In genomic region chr11:101083083-101083697, GRCm38 (mm10) we compare ENCODE assay signal across 8 mouse cellular contexts. TPM values are rescaled to one million over a fixed set of nuclear protein-coding genes. Genes with fewer than 3 reads are reported as not detected.
A peak's percentile ranks its signal among the peaks of the same experiment; 100 is the strongest.
DNase-seq lines count a peak whose midpoint lies in the region; ATAC-seq and TF ChIP-seq lines count a peak whose summit lies in the region.

No protein-coding gene starts in this region.

- H3K27me3 ChIP-seq in heart, embryonic 13.5 days (replicated peaks) = peaks cover 33% of the 10 kb centered on the region
- peaks cover 27% of the 10 kb centered on the region for H3K27me3 ChIP-seq in hindbrain, embryonic 16.5 days (replicated peaks; ENCODE audit: control insufficient read depth, insufficient read depth, low read length)
- peaks cover 35% of the 10 kb centered on the region for H3K27me3 ChIP-seq in liver, embryonic 14.5 days (ENCODE audit: control insufficient read depth, insufficient read depth, low read length)

- intact Hi-C loops in heart, postnatal 36 days (cut with DNase I) = no loop called here

- no peak for DNase-seq in heart, postnatal 36 days
- no peak for DNase-seq in liver, embryonic 14.5 days (ENCODE audit: low read depth in 3 of 3, low spot score in 3 of 3)
- DNase-seq in layer of hippocampus, adult 9-11 months = no peak
- no peak for DNase-seq in embryo, embryonic 11 days

- no peaks in the 10 kb centered on the region for H3K9me3 ChIP-seq in heart, embryonic 13.5 days
- no peaks in the 10 kb centered on the region for H3K9me3 ChIP-seq in hindbrain, embryonic 16.5 days (ENCODE audit: control insufficient read depth, low read length)
- no peaks in the 10 kb centered on the region for H3K9me3 ChIP-seq in liver, embryonic 14.5 days (ENCODE audit: control insufficient read depth, low read length)

- peak overlapping the region; percentile 97 for H3K9ac ChIP-seq in heart, embryonic 13.5 days
- peak overlapping the region; percentile 89 for H3K9ac ChIP-seq in hindbrain, embryonic 16.5 days (ENCODE audit: low read depth, low read length)
- peak overlapping the region; percentile 89 for H3K9ac ChIP-seq in liver, embryonic 14.5 days (replicated peaks)

- peaks cover 50% of the 10 kb centered on the region for H3K4me1 ChIP-seq in heart, embryonic 13.5 days
- peaks cover 32% of the 10 kb centered on the region for H3K4me1 ChIP-seq in bone marrow macrophage, adult 2 months (ENCODE audit: control insufficient read depth, insufficient read depth, low read length)
- peaks cover 33% of the 10 kb centered on the region for H3K4me1 ChIP-seq in hindbrain, embryonic 16.5 days (ENCODE audit: control insufficient read depth, insufficient read depth, low read depth, low read length)
- H3K4me1 ChIP-seq in liver, embryonic 14.5 days (replicated peaks; ENCODE audit: control insufficient read depth in 2 of 2, insufficient read depth in 2 of 2, low read length in 1 of 2) = peaks cover 23 to 32% of the 10 kb centered on the region in 2 experiments

- WGBS in heart, embryonic 13.5 days = 33% methylated on average over 19 of the region's 19 CpGs
- WGBS in hindbrain, embryonic 16.5 days = 33% methylated on average over 19 of the region's 19 CpGs
- WGBS in liver, embryonic 14.5 days (ENCODE audit: insufficient replicate concordance) = 31% methylated on average over 19 of the region's 19 CpGs

- H3K36me3 ChIP-seq in heart, embryonic 13.5 days = peaks cover 16% of the 10 kb centered on the region
- peaks cover 3% of the 10 kb centered on the region for H3K36me3 ChIP-seq in hindbrain, embryonic 16.5 days (ENCODE audit: control insufficient read depth, insufficient read depth, low read length)
- H3K36me3 ChIP-seq in liver, embryonic 14.5 days (replicated peaks; ENCODE audit: control insufficient read depth, insufficient read depth, low read depth) = no peaks in the 10 kb centered on the region

- ATAC-seq in heart, embryonic 13.5 days (ENCODE audit: extremely low read depth, insufficient number of reproducible peaks, low FRiP score, low TSS enrichment) = no peak
- ATAC-seq in hindbrain, embryonic 16.5 days = peak; percentile 2; the same call in 1 of the 2 replicates
- no peak for ATAC-seq in liver, embryonic 14.5 days (ENCODE audit: insufficient read depth)
- ATAC-seq in monocyte, adult 5-6 weeks (replicated peaks; ENCODE audit: insufficient number of reproducible peaks, low FRiP score, low TSS enrichment, poor library complexity, severe bottlenecking) = no peak

- peak overlapping the region; percentile 91 for H3K4me3 ChIP-seq in heart, embryonic 13.5 days
- H3K4me3 ChIP-seq in bone marrow macrophage, adult 2 months (ENCODE audit: insufficient read depth, low read length) = peak overlapping the region; percentile 79
- peak overlapping the region; percentile 80 for H3K4me3 ChIP-seq in hindbrain, embryonic 16.5 days (ENCODE audit: low read length)
- peak overlapping the region; percentile 66 to 81 for H3K4me3 ChIP-seq in liver, embryonic 14.5 days (ENCODE audit: insufficient read depth in 1 of 2, low read depth in 2 of 2, low read length in 2 of 2)

- no peak for TF ChIP-seq POLR2A in bone marrow macrophage, adult 2 months (IDR thresholded peaks at IDR 0.05; ENCODE audit: borderline replicate concordance, low read depth, low read length)

- no peak for TF ChIP-seq CTCF in bone marrow macrophage, adult 2 months (IDR thresholded peaks at IDR 0.05; ENCODE audit: low read depth, low read length)
- TF ChIP-seq CTCF in liver, embryonic 14.5 days (IDR thresholded peaks at IDR 0.05; ENCODE audit: low read depth) = no peak

- peak overlapping the region; percentile 99 for H3K4me2 ChIP-seq in heart, embryonic 13.5 days
- H3K4me2 ChIP-seq in hindbrain, embryonic 16.5 days (ENCODE audit: low read length) = peak overlapping the region; percentile 100
- H3K4me2 ChIP-seq in liver, embryonic 14.5 days (ENCODE audit: low read depth) = peak overlapping the region; percentile 98

- H3K27ac ChIP-seq in heart, embryonic 13.5 days (replicated peaks) = peak overlapping the region; percentile 94
- H3K27ac ChIP-seq in bone marrow macrophage, adult 2 months (ENCODE audit: insufficient read depth, low read depth, low read length) = peak overlapping the region; percentile 89
- peak overlapping the region; percentile 92 for H3K27ac ChIP-seq in hindbrain, embryonic 16.5 days (ENCODE audit: low read depth, low read length)
- H3K27ac ChIP-seq in liver, embryonic 14.5 days = peak overlapping the region; percentile 85

- TF ChIP-seq EP300 in liver, embryonic 14.5 days (IDR thresholded peaks at IDR 0.05; ENCODE audit: low read depth) = no peak

RNA-seq across cellular contexts. Expression of gene Coasy, which starts 0.8 kb away (rescaled TPM):
- 26.8 and 28.4 TPM in 2 replicates for polyA plus RNA-seq in heart, embryonic 13.5 days (2015; fragmentation: Nextera tagmentation; extraction: Ambion mirVana)
- 10 to 100 TPM; 17.2 to 18.8 TPM for total RNA-seq in heart, postnatal 36 days (2021)
- polyA plus RNA-seq in bone marrow macrophage, adult 2 months (2012; ENCODE audit: insufficient read depth, insufficient read length, missing spikeins) = 16.5 and 19.6 TPM in 2 replicates
- 42.5 and 45.9 TPM in 2 replicates for polyA plus RNA-seq in hindbrain, embryonic 16.5 days (2015; fragmentation: Nextera tagmentation; extraction: Ambion mirVana)
- polyA plus RNA-seq in liver, embryonic 14.5 days (2012; rRNA removed) = 16.2 and 16.7 TPM in 2 replicates
- polyA plus RNA-seq in liver, embryonic 14.5 days (2014; fragmentation: Nextera tagmentation; extraction: Ambion mirVana) = 17.7 and 19.9 TPM in 2 replicates
- total RNA-seq in monocyte, adult 5-6 weeks (2017) = 11.4 to 16.6 TPM (median 16.1 TPM) in 3 replicates

RNA-seq across cellular contexts. Expression of gene Mlx, which starts 3.9 kb away (rescaled TPM):
- 36.3 and 41.6 TPM in 2 replicates for polyA plus RNA-seq in heart, embryonic 13.5 days (2015; fragmentation: Nextera tagmentation; extraction: Ambion mirVana)
- total RNA-seq in heart, postnatal 36 days (2021) = 10 to 100 TPM; 18.8 to 23.1 TPM
- polyA plus RNA-seq in bone marrow macrophage, adult 2 months (2012; ENCODE audit: insufficient read depth, insufficient read length, missing spikeins) = 53.8 and 67.3 TPM in 2 replicates
- polyA plus RNA-seq in hindbrain, embryonic 16.5 days (2015; fragmentation: Nextera tagmentation; extraction: Ambion mirVana) = 91.5 and 101 TPM in 2 replicates
- 16.8 and 18.6 TPM in 2 replicates for polyA plus RNA-seq in liver, embryonic 14.5 days (2012; rRNA removed)
- polyA plus RNA-seq in liver, embryonic 14.5 days (2014; fragmentation: Nextera tagmentation; extraction: Ambion mirVana) = 21.9 and 26.8 TPM in 2 replicates
- total RNA-seq in monocyte, adult 5-6 weeks (2017) = 61.7 to 74.7 TPM (median 71.4 TPM) in 3 replicates

RNA-seq across cellular contexts. Expression of gene Hsd17b1, which starts 5.0 kb away (rescaled TPM):
- polyA plus RNA-seq in heart, embryonic 13.5 days (2015; fragmentation: Nextera tagmentation; extraction: Ambion mirVana) = 0.14 and 0.17 TPM in 2 replicates
- under 1 TPM; 0.46 to 0.58 TPM for total RNA-seq in heart, postnatal 36 days (2021)
- 0.60 TPM in 1 of 2 replicates, not detected in the other for polyA plus RNA-seq in bone marrow macrophage, adult 2 months (2012; ENCODE audit: insufficient read depth, insufficient read length, missing spikeins)
- 0.26 and 0.50 TPM in 2 replicates for polyA plus RNA-seq in hindbrain, embryonic 16.5 days (2015; fragmentation: Nextera tagmentation; extraction: Ambion mirVana)
- 0.13 and 0.19 TPM in 2 replicates for polyA plus RNA-seq in liver, embryonic 14.5 days (2012; rRNA removed)
- 0.08 and 0.34 TPM in 2 replicates for polyA plus RNA-seq in liver, embryonic 14.5 days (2014; fragmentation: Nextera tagmentation; extraction: Ambion mirVana)
- 0.68 TPM in 1 of 3 replicates, not detected in the others for total RNA-seq in monocyte, adult 5-6 weeks (2017)

RNA-seq across cellular contexts. Expression of gene Psmc3ip, which starts 12.0 kb away (rescaled TPM):
- polyA plus RNA-seq in heart, embryonic 13.5 days (2015; fragmentation: Nextera tagmentation; extraction: Ambion mirVana) = 21.4 and 26.6 TPM in 2 replicates
- 1 to 10 TPM; 1.9 to 4.1 TPM for total RNA-seq in heart, postnatal 36 days (2021)
- 4.1 and 4.8 TPM in 2 replicates for polyA plus RNA-seq in bone marrow macrophage, adult 2 months (2012; ENCODE audit: insufficient read depth, insufficient read length, missing spikeins)
- polyA plus RNA-seq in hindbrain, embryonic 16.5 days (2015; fragmentation: Nextera tagmentation; extraction: Ambion mirVana) = 17.9 and 19.0 TPM in 2 replicates
- 7.3 and 16.8 TPM in 2 replicates for polyA plus RNA-seq in liver, embryonic 14.5 days (2012; rRNA removed)
- 21.6 and 22.0 TPM in 2 replicates for polyA plus RNA-seq in liver, embryonic 14.5 days (2014; fragmentation: Nextera tagmentation; extraction: Ambion mirVana)
- 5.0 to 6.2 TPM in 2 of 3 replicates, not detected in the other for total RNA-seq in monocyte, adult 5-6 weeks (2017)

RNA-seq across cellular contexts. Expression of gene Naglu, which starts 13.4 kb away (rescaled TPM):
- 13.5 and 13.7 TPM in 2 replicates for polyA plus RNA-seq in heart, embryonic 13.5 days (2015; fragmentation: Nextera tagmentation; extraction: Ambion mirVana)
- total RNA-seq in heart, postnatal 36 days (2021) = 10 to 100 TPM in 1 of 2 experiments, 1 to 10 TPM in 1; 9.1 to 10.1 TPM
- polyA plus RNA-seq in bone marrow macrophage, adult 2 months (2012; ENCODE audit: insufficient read depth, insufficient read length, missing spikeins) = 59.5 and 64.3 TPM in 2 replicates
- 13.8 and 13.9 TPM in 2 replicates for polyA plus RNA-seq in hindbrain, embryonic 16.5 days (2015; fragmentation: Nextera tagmentation; extraction: Ambion mirVana)
- polyA plus RNA-seq in liver, embryonic 14.5 days (2012; rRNA removed) = 3.4 and 4.0 TPM in 2 replicates
- 4.0 and 4.3 TPM in 2 replicates for polyA plus RNA-seq in liver, embryonic 14.5 days (2014; fragmentation: Nextera tagmentation; extraction: Ambion mirVana)
- 5.6 to 14.8 TPM (median 9.9 TPM) in 3 replicates for total RNA-seq in monocyte, adult 5-6 weeks (2017)
